ENCODE assay signal across 17 mouse cellular contexts in the genomic region with DNA sequence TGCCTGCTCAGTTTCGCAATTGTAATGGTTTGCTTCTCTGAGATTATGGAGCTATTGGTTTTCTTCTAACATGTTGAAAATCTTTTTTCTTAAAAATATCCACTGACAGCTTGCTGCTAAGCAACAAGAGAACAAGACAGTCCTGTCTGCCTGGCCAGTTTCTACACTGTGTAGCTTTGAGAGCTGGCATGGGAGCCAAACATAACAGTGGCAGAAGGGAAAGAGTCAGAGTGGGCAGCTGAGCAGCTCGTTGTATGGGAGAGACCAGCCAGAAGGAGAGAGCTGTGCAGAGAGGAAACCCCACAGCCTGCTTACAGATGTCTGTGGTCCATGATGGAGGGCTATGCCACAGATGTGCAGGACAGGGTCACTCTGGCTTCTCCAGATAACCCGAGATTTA. TPM values are rescaled to one million over a fixed set of nuclear protein-coding genes. Genes with fewer than 3 reads are reported as not detected.
A peak's percentile ranks its signal among the peaks of the same experiment; 100 is the strongest.
DNase-seq lines count a peak whose midpoint lies in the region; ATAC-seq and TF ChIP-seq lines count a peak whose summit lies in the region.
"Had no signal": no experiment of that assay in that cellular context is flagged by ENCODE, and none has a peak within 500 bp of the region (broad histone marks: within the 10 kb centered on the region; RNA-seq: fewer than 3 reads in every experiment).

No protein-coding gene starts in this region.

- H3K4me2 ChIP-seq in midbrain, postnatal 0 days (ENCODE audit: low read depth, low read length, poor library complexity, severe bottlenecking), result no peak overlapping the region
- no peak overlapping the region for H3K4me2 ChIP-seq in stomach, postnatal 0 days (replicated peaks; ENCODE audit: low read depth)
- H3K4me2 ChIP-seq: embryonic facial prominence, embryonic 13.5 days; midbrain, embryonic 11.5 days had no signal

- 76% methylated on average over 3 of the region's 3 CpGs for WGBS in midbrain, postnatal 0 days
- WGBS in midbrain, embryonic 10.5 days, result 86% methylated on average over 3 of the region's 3 CpGs
- WGBS in stomach, postnatal 0 days, result 79% methylated on average over 3 of the region's 3 CpGs

- H3K9me3 ChIP-seq in midbrain, postnatal 0 days (ENCODE audit: low read length), result no peaks in the 10 kb centered on the region
- H3K9me3 ChIP-seq in midbrain, embryonic 10.5 days (replicated peaks), result peaks cover 6% of the 10 kb centered on the region; the same call in 1 of the 2 replicates
- H3K9me3 ChIP-seq in stomach, postnatal 0 days (ENCODE audit: control insufficient read depth, low read length), result no peaks in the 10 kb centered on the region
- H3K9me3 ChIP-seq: embryonic facial prominence, embryonic 13.5 days had no signal

- H3K9ac ChIP-seq in midbrain, postnatal 0 days (replicated peaks; ENCODE audit: low read length, poor library complexity, severe bottlenecking), result no peak overlapping the region
- no peak overlapping the region for H3K9ac ChIP-seq in stomach, postnatal 0 days (ENCODE audit: low read length)
- H3K9ac ChIP-seq: embryonic facial prominence, embryonic 13.5 days had no signal

- DNase-seq in frontal cortex, postnatal 25 days (ENCODE audit: low spot score in 2 of 2), result no peak
- peak; percentile 35 for DNase-seq in midbrain, postnatal 0 days (ENCODE audit: low spot score)
- no peak for DNase-seq in midbrain, embryonic 10.5 days (ENCODE audit: low spot score)
- DNase-seq in layer of hippocampus, adult 9-11 months, result peak; percentile 62
- no peak for DNase-seq in stomach, postnatal 0 days (ENCODE audit: low spot score)
- no peak for DNase-seq in ovary, postnatal 14 days (ENCODE audit: low spot score)
- DNase-seq: cerebellum, adult 9-11 months; heart, postnatal 36 days; lung, postnatal 10 days; thymus, adult 2 months had no signal

- ATAC-seq in frontal cortex, adult (ENCODE audit: low TSS enrichment), result peak; percentile 92
- no peak for ATAC-seq in midbrain, postnatal 0 days (ENCODE audit: low FRiP score)
- no peak for ATAC-seq in stomach, postnatal 0 days (ENCODE audit: low FRiP score, low TSS enrichment)
- no peak for ATAC-seq in monocyte, adult 5-6 weeks (replicated peaks; ENCODE audit: insufficient number of reproducible peaks, low FRiP score, low TSS enrichment, poor library complexity, severe bottlenecking)
- ATAC-seq: forebrain, embryonic 16.5 days; intestine, postnatal 0 days had no signal

- no peaks in the 10 kb centered on the region for H3K4me1 ChIP-seq in midbrain, postnatal 0 days (ENCODE audit: insufficient read depth, low read length)
- H3K4me1 ChIP-seq in midbrain, embryonic 10.5 days, result no peaks in the 10 kb centered on the region
- no peaks in the 10 kb centered on the region for H3K4me1 ChIP-seq in stomach, postnatal 0 days (replicated peaks; ENCODE audit: control insufficient read depth, insufficient read depth)
- H3K4me1 ChIP-seq: embryonic facial prominence, embryonic 13.5 days had no signal

- peak overlapping the region; percentile 9; the same call in 1 of the 2 replicates for H3K27ac ChIP-seq in midbrain, postnatal 0 days (ENCODE audit: low read depth, low read length)
- H3K27ac ChIP-seq in midbrain, embryonic 10.5 days (replicated peaks), result no peak overlapping the region
- no peak overlapping the region for H3K27ac ChIP-seq in stomach, postnatal 0 days (replicated peaks)
- H3K27ac ChIP-seq: embryonic facial prominence, embryonic 13.5 days had no signal

- TF ChIP-seq EP300 in stomach, postnatal 0 days (optimal IDR thresholded peaks at IDR 0.05), result no peak

- H3K4me3 ChIP-seq in midbrain, postnatal 0 days (ENCODE audit: low read depth, low read length), result no peak overlapping the region
- H3K4me3 ChIP-seq in midbrain, embryonic 10.5 days, result no peak overlapping the region
- H3K4me3 ChIP-seq in stomach, postnatal 0 days (ENCODE audit: low read depth, low read length), result no peak overlapping the region
- H3K4me3 ChIP-seq: embryonic facial prominence, embryonic 13.5 days had no signal

- H3K36me3 ChIP-seq in midbrain, postnatal 0 days (ENCODE audit: insufficient read depth, low read length), result no peaks in the 10 kb centered on the region
- H3K36me3 ChIP-seq in midbrain, embryonic 10.5 days, result no peaks in the 10 kb centered on the region
- no peaks in the 10 kb centered on the region for H3K36me3 ChIP-seq in stomach, postnatal 0 days (ENCODE audit: control insufficient read depth, insufficient read depth, low read length)
- H3K36me3 ChIP-seq: embryonic facial prominence, embryonic 13.5 days had no signal

- no peaks in the 10 kb centered on the region for H3K27me3 ChIP-seq in midbrain, postnatal 0 days (ENCODE audit: insufficient read depth, low read length)
- no peaks in the 10 kb centered on the region for H3K27me3 ChIP-seq in midbrain, embryonic 10.5 days (ENCODE audit: low read depth, poor library complexity, severe bottlenecking)
- H3K27me3 ChIP-seq in stomach, postnatal 0 days (ENCODE audit: control insufficient read depth, insufficient read depth, low read length), result no peaks in the 10 kb centered on the region
- H3K27me3 ChIP-seq: embryonic facial prominence, embryonic 13.5 days had no signal

- no peak for TF ChIP-seq CTCF in midbrain, postnatal 0 days (IDR thresholded peaks at IDR 0.05)
- no peak for TF ChIP-seq CTCF in stomach, postnatal 0 days (IDR thresholded peaks at IDR 0.05; ENCODE audit: low read depth)

RNA-seq across cellular contexts. Expression of a gene that starts 56.7 kb away (rescaled TPM):
- total RNA-seq in midbrain, postnatal 0 days (2014; rRNA removed), result 5.9 and 6.0 TPM in 2 replicates
- 5.8 and 7.7 TPM in 2 replicates for polyA plus RNA-seq in midbrain, postnatal 0 days (2015; fragmentation: Nextera tagmentation; extraction: Ambion mirVana)
- polyA plus RNA-seq in midbrain, embryonic 10.5 days (2016; fragmentation: Nextera tagmentation; extraction: Ambion mirVana), result 3.9 and 4.5 TPM in 2 replicates
- 4.2 and 4.3 TPM in 2 replicates for polyA plus RNA-seq in stomach, postnatal 0 days (2015; fragmentation: Nextera tagmentation; extraction: Ambion mirVana)
- total RNA-seq in monocyte, adult 5-6 weeks (2017), result 3.2 to 12.4 TPM (median 7.9 TPM) in 3 replicates
- total RNA-seq: liver, adult 2 months had no signal

Comparison
In these comparisons a context has a peak if more than half of its experiments do, and no peak if none do; other contexts are left out.
1. DNase-seq: peak in midbrain, postnatal 0 days (single experiment) and layer of hippocampus, adult 9-11 months (single experiment); none in frontal cortex, postnatal 25 days (0 of 2), midbrain, embryonic 10.5 days (single experiment), stomach, postnatal 0 days (single experiment) and ovary, postnatal 14 days (single experiment).